Mouse (Mus musculus) cerebellum, adult (tissue): ENCODE data around the gene Spp2.
A peak's percentile ranks its signal among the peaks of the same experiment; 100 is the strongest.

Source experiments
- ATAC-seq: cut with Nextera tagmentation; 2 replicates; pipeline ENCODE4 v1.9.2; 2017; ENCODE audit warnings: mild to moderate bottlenecking, moderate library complexity, mixed read lengths; ENCODE audit not compliant: insufficient number of reproducible peaks, low FRiP score, low TSS enrichment

The Spp2 gene

GRCm38 (mm10) chr1:88406807-88407198, at the start of gene Spp2:
Gene Spp2, plus strand, starts transcription at chr1:88406961.
- ATAC-seq = no peak

DNA sequence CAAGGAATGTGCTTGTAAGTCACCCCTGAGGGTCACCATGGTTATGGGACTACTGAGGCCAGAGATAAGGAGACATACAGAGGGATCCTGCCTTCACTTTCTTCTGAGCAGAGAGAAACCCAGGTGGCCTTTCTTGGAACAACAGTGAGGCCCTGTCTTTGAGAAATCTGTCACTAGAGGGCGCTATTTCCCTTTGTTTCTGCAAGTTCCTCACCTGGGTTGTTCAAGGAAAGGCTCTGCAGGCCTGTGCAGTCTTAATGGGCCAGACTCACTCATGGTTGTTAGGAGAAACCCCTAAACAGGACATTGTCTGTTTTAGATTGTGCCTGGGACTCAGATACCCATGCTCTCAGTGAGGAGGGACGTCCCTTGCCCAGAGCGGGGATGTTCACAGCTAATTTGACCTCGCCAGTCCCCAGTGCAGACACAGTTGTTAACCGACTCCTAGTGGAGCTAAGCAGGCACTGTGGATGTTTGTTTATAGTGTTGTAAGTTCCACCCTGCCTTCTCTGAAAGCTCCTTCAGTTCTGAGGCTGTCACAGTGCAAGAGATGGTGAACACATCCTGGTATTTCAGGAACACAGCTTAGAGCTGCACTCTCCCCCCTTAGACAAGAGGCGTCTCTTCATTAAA, 49.2 kb upstream of the Spp2 start:
- ATAC-seq = peak; percentile 59

DNA sequence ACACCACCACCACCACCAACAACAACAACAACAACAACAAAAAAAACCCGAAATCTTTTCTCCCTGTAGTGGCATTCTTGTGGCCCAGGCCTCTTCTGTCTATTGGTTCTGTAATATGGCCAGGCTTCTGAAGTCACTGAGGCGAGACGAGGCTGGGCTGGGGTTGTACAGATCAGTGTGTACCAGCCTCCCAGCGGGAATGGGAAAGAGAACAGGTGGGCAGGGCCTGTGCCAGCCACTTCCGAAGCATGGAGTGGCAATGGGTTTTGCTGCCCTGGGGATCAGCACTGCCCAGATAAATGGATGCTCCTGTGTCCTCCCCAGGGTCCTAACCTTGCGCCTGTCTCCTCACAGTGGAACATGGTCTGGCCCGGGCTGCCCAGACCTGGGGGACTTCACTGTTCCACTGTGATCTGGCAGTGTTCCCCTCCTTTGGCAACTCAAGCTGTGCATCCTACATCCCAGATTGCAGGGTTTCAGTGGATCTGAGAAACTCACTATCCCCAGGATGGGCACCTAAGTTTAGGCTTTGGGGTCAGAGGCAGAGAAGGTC, 48.6 kb upstream of the Spp2 start:
- ATAC-seq = peak; percentile 70

GRCm38 (mm10) chr1:88361085-88361484, 45.7 kb upstream of the Spp2 start:
- no peak for ATAC-seq

GRCm38 (mm10) chr1:88366881-88367644, 39.7 kb upstream of the Spp2 start:
- peak; percentile 21; the same call in 1 of the 2 replicates for ATAC-seq

GRCm38 (mm10) chr1:88378446-88378845, 28.3 kb upstream of the Spp2 start:
- no peak for ATAC-seq

DNA sequence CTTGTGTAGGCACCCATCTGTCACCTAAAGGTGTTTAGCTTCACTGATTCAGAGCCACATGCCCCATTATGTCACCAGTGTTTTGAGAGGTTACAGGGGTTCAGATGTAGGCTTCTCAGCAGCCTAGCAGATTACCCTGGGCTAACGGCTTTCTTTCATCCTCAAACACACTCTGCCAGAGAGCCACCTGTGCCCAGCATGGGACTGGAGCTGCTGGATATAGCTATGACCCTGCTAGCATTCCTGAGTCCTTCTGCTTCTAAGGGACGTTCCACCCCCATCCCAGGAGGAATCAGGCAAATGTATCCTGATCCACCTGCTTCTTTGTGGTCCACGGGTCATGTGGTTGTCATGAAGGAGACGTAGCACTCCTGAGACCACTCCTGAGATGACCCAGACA, 15.1 kb upstream of the Spp2 start:
- 0 out of 2 replicates have a peak, but pooled peaks have one; percentile 57 for ATAC-seq

DNA sequence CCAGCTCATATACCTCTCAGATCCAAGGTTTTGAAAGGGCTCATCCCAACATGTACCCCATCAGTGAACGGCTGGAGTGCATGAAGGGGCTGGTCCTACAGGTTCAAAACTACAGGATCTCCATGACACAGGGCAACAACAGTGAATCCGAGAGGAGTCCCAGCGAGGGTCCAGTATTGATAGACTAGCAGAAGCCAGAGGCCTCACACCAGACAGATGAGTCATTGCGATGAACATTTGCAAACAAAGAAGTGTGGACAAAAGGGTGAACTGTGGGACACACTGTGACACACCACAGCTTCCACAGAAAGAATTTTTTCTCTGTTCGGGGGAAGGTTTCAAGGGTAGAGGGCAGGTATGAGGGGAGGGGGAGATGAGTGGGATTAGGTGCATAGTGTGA, 13.4 kb upstream of the Spp2 start:
- no peak for ATAC-seq

DNA sequence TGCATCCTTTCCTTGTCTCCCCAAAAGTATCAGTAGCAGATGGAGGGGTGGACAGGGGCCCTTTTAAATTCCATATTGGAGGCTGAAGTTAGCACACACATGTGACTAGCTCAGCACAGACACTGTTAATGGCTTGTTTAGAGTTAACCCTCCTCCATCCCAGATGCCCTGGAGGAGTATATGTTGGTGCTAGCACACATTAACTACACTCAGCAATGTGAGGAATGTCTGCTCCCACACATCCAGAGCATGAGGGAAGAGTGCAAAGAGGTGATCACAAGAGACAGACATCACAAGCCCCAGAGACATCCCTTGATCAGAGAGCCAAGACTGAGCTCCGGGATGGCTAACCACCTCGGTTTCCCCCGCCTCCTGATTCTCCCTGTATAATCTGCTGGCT, 3.4 kb upstream of the Spp2 start:
- no peak for ATAC-seq

DNA sequence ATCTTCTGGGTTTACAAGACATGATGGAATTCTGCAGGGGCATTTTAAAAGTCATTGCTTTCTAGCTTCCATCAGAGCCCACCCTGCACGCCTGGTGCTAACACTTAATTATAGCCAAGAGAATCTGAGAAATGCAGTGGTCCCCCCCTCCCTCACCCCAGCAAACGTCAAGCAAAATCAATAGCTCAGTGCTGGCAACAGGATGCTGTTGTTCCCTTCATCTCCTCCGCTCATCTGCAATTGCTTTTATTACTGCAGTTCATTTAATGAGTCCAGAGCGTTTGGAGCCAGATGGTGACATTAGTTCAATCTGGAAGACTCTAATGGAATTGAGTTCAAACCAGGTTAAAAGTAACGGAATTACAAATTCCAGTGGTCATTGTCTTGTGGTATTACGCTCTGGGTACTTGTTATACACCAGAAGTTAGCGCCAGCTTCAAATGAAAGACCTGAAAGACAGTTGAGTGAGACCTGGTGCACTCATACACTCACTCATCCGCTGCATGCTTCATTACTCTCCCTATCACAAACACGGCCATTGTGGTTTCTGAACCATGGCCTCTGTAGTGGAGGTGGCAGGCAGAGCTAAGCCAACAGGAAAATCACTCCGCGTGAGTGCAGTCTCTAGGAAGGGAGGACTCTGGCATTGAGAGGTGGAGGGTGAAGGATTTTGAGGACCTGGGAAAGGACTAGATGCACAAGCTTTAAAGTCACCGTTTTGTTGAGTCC, 519 bp upstream of the Spp2 start:
- ATAC-seq = no peak

GRCm38 (mm10) chr1:88408340-88408739, 1.6 kb downstream of the Spp2 start:
- no peak for ATAC-seq

- ATAC-seq = no peak
These were observed 5.3 kb downstream of the Spp2 start for GRCm38 (mm10) chr1:88412013-88412412.

GRCm38 (mm10) chr1:88418943-88419342, 12.2 kb downstream of the Spp2 start:
- no peak for ATAC-seq

DNA sequence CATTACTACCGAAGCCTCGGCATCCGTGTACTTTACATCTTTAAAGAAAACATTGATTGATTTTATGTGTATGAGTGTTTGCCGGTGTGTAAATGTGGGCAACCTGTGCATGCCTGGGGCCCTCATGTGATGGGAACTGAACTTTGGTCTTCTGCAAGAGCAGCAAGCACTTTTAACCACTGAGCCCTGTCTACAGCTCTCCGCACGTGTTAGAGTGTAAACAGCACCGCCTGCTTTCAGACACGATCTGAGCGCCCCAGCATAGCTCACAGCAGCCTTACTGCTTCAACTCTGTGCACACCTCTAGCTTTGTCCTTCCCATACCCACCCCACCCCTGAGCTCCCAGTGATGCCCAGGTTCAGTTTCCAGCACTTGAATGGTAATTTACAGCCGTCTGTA, 15.3 kb downstream of the Spp2 start:
- ATAC-seq = no peak

GRCm38 (mm10) chr1:88422846-88423395, 16.2 kb downstream of the Spp2 start:
- ATAC-seq = no peak

DNA sequence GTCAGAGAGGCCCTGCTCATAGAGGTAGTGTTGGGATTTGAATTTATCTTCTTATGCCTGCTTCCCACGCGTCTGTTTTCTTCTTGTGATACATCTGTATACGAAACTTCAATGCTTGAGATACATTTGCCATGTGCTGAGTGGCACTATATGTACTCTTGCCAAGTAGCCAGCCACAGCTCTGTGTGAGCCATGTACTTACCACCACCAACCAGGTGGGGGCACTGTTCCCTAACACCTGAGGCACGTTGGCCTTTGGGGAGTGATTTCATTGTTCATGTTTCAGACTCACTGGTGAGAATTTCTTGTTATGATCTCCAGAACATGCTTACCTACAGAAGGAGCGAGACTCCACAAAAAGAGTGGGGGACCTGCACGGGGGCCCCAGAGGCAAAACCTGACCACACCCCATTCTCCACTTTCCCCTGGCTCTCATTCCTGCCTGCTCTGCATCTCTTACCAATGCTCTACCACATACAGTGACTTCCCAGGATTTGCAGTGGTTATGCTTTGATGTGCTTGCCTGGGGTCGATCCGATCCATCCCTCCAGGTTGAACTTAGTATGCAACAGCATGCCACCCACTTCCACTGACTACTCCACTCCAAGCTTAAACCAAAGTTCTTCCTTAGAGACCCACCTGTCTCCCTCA, 18.0 kb downstream of the Spp2 start:
- peak; percentile 65 for ATAC-seq

GRCm38 (mm10) chr1:88427987-88428741, 21.4 kb downstream of the Spp2 start:
- ATAC-seq = no peak

DNA sequence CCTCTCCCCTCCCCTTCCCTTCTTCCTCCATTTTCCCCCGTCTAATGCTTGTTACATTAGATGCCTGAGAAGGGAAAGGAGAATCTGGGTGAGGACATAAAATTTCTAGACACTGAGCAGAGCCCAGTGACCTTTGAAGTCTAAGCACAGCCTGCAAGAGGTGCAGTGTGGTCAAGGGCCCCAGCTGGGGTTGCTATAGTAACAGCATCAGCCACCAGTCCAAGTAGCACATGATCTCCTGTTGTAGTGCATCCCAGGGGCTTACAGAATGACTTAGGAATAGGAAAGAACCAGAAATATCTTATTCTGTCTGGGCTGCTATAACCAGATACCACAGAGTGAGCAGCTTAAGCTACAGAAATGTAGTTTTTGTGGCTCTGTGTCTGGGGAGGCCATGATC, 22.7 kb downstream of the Spp2 start:
- ATAC-seq = no peak

DNA sequence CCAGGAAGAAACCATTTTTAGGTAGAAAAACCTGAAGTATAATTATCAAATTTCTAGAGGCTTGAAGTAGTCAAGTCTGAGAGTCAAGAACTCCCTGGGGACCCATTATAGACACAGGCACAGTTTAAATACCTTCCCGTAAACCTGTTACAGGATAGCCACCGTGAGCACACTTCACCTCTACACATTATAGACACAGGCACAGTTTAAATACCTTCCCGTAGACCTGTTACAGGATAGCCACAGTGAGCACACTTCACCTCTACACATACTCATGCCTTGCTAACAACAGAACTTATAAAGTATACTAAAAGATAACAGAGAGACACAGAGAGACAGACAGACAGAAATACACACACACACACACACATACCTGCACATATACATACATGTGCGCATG, 24.5 kb downstream of the Spp2 start:
- ATAC-seq = no peak

DNA sequence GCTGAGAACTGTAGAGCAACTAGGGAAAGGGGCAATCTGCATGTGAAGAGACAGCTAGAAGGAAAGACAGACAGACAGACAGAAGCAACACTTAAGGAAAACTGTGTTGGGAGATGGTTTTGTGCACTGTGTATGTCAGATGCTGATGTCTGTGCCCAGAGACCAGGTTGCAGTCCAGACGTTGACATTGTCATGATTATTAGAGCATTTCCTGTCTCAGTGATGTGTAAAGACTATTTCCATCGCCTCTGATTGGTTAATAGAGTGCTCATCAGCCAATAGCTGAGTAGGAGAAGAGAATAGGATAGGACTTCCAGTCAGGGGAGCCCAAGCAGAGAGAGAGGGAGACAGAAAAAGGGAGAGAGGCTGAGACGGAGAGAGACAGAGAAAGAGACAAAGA, 25.8 kb downstream of the Spp2 start:
- ATAC-seq = no peak
